Mouse (Mus musculus): ENCODE results near the gene Tmem150b. TPM values are rescaled to one million over a fixed set of nuclear protein-coding genes. Genes with fewer than 3 reads are reported as not detected.
A peak's percentile ranks its signal among the peaks of the same experiment; 100 is the strongest.

Gene Tmem150b
- polyA plus RNA-seq, 1 experiment from 2014 or later: 0.14 TPM

- Histone ChIP-seq H3K4me1 (no peaks in the 10 kb centered on the region), H3K27ac (replicated peaks) (no peak overlapping the region), H3K4me3 (no peak overlapping the region), H3K36me3 (replicated peaks) (peaks cover 61% of the 10 kb centered on the region), H3K9me3 (no peaks in the 10 kb centered on the region), H3K27me3 (replicated peaks; ENCODE audit: low read depth, poor library complexity, severe bottlenecking) (no peaks in the 10 kb centered on the region)
- DNase-seq (ENCODE audit: low spot score): no peak
- WGBS: 73% methylated on average over 6 of the region's 6 CpGs
These were observed 8.1 kb downstream of the Tmem150b start for GRCm38 (mm10) chr7:4716955-4717354.

GRCm38 (mm10) chr7:4712594-4712993, 12.5 kb downstream of the Tmem150b start:
- 82% methylated on average over 3 of the region's 3 CpGs for WGBS
- no peaks in the 10 kb centered on the region for H3K9me3 ChIP-seq
- no peak overlapping the region for H3K27ac ChIP-seq (replicated peaks)
- no peak overlapping the region for H3K4me3 ChIP-seq
- DNase-seq (ENCODE audit: low spot score): no peak
- H3K4me1 ChIP-seq: no peaks in the 10 kb centered on the region
- H3K27me3 ChIP-seq (replicated peaks; ENCODE audit: low read depth, poor library complexity, severe bottlenecking): no peaks in the 10 kb centered on the region
- peaks cover 99% of the 10 kb centered on the region for H3K36me3 ChIP-seq (replicated peaks)

DNA sequence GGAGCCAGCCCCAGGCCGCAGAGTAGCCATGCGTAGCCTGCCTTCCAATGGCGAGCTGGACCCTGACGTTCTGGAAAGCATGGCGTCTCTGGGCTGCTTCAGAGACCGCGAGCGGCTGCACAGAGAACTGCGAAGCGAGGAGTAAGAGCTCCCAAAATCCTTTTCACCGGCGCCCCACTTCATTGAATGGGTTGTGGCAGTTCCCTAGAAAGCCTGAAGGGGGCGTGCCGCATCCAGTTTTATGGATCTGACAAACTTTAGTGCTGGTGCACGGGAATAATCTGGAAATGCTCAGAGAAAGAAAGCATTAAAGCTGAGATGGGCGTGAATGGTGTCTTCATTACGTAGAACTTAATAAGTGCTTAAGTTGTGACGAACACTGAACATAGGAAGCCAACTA, 20.0 kb downstream of the Tmem150b start:
- peaks cover 93% of the 10 kb centered on the region for H3K36me3 ChIP-seq (replicated peaks)
- peaks cover 16% of the 10 kb centered on the region for H3K4me1 ChIP-seq
- H3K4me3 ChIP-seq: no peak overlapping the region
- DNase-seq (ENCODE audit: low spot score): peak; percentile 38
- no peaks in the 10 kb centered on the region for H3K27me3 ChIP-seq (replicated peaks; ENCODE audit: low read depth, poor library complexity, severe bottlenecking)
- H3K27ac ChIP-seq (replicated peaks): no peak overlapping the region
- 42% methylated on average over 18 of the region's 18 CpGs for WGBS
- no peaks in the 10 kb centered on the region for H3K9me3 ChIP-seq

GRCm38 (mm10) chr7:4703195-4703594, 21.9 kb downstream of the Tmem150b start:
- peaks cover 16% of the 10 kb centered on the region for H3K4me1 ChIP-seq
- no peak for DNase-seq (ENCODE audit: low spot score)
- H3K27me3 ChIP-seq (replicated peaks; ENCODE audit: low read depth, poor library complexity, severe bottlenecking): no peaks in the 10 kb centered on the region
- H3K4me3 ChIP-seq: no peak overlapping the region
- no peak overlapping the region; the same call in 1 of the 2 replicates for H3K27ac ChIP-seq (replicated peaks)
- H3K9me3 ChIP-seq: no peaks in the 10 kb centered on the region
- WGBS: 93% methylated on average over 7 of the region's 7 CpGs
- peaks cover 92% of the 10 kb centered on the region for H3K36me3 ChIP-seq (replicated peaks)

- peak; percentile 69 for DNase-seq (ENCODE audit: low spot score)
- WGBS: 34% methylated on average over 8 of the region's 8 CpGs
These were observed 22.7 kb downstream of the Tmem150b start for GRCm38 (mm10) chr7:4702334-4702733.

GRCm38 (mm10) chr7:4693004-4693403, 32.0 kb downstream of the Tmem150b start:
- H3K4me3 ChIP-seq: no peak overlapping the region
- no peak for DNase-seq (ENCODE audit: low spot score)
- WGBS: 93% methylated on average over 6 of the region's 6 CpGs
- H3K36me3 ChIP-seq (replicated peaks): peaks cover 57% of the 10 kb centered on the region
- H3K27me3 ChIP-seq (replicated peaks; ENCODE audit: low read depth, poor library complexity, severe bottlenecking): no peaks in the 10 kb centered on the region
- H3K27ac ChIP-seq (replicated peaks): no peak overlapping the region
- no peaks in the 10 kb centered on the region for H3K9me3 ChIP-seq
- peaks cover 17% of the 10 kb centered on the region for H3K4me1 ChIP-seq

More at GRCm38 (mm10) chr7:4702334-4702733, 22.7 kb downstream of the Tmem150b start:
- Histone ChIP-seq H3K9me3 (no peaks in the 10 kb centered on the region), H3K27me3 (replicated peaks; ENCODE audit: low read depth, poor library complexity, severe bottlenecking) (no peaks in the 10 kb centered on the region), H3K4me3 (peak overlapping the region; percentile 11; the same call in 1 of the 2 replicates), H3K27ac (replicated peaks) (peak overlapping the region; percentile 21), H3K36me3 (replicated peaks) (peaks cover 92% of the 10 kb centered on the region), H3K4me1 (peaks cover 16% of the 10 kb centered on the region)

DNA sequence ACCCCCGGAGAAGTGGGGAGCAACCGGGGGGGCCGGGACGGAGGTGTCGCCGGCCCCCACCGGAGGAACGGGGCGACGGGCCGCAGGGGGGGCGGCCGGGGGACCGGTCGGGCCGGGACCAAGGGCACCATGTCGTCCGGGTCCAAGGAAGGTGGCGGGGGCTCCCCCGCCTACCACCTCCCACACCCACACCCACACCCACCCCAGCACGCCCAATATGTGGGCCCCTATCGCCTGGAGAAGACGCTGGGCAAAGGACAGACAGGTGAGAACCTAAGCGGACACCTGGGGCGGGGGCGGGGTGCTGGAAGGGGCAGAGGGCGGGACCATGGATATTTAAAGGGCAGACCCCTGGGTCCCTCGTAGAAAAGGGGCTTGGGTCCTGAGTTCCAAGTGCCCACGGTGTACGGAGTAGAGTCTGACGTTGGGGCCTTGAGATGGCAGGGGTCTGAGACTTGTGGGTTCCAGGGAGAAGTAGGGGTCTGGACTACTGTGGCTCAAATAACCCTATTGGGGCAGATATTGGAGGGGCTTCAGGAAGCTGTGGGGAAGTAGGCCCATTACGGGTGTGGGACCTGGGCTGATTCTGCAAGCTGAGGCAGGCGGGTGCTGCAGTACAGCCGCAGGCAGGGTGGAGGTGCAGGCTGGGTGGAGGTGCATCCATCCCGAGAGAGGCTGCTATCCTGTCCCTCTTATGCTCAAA, 33.9 kb downstream of the Tmem150b start:
- no peaks in the 10 kb centered on the region for H3K9me3 ChIP-seq
- H3K36me3 ChIP-seq (replicated peaks): peaks cover 39% of the 10 kb centered on the region
- WGBS: 5% methylated on average over 35 of the region's 35 CpGs
- peak; percentile 43 for DNase-seq (ENCODE audit: low spot score)
- peak overlapping the region; percentile 98 for H3K4me3 ChIP-seq
- H3K27ac ChIP-seq (replicated peaks): peak overlapping the region; percentile 99
- peaks cover 17% of the 10 kb centered on the region for H3K4me1 ChIP-seq
- no peaks in the 10 kb centered on the region for H3K27me3 ChIP-seq (replicated peaks; ENCODE audit: low read depth, poor library complexity, severe bottlenecking)

- 0% methylated on average over 12 of the region's 18 CpGs for WGBS
- H3K4me3 ChIP-seq: peak within 1 kb of the TSS; percentile 98
- H3K27me3 ChIP-seq (replicated peaks; ENCODE audit: low read depth, poor library complexity, severe bottlenecking): no peaks in the 10 kb centered on the region
- H3K27ac ChIP-seq (replicated peaks): peak within 1 kb of the TSS; percentile 99
- H3K9me3 ChIP-seq: no peaks in the 10 kb centered on the region
- H3K4me1 ChIP-seq: peaks cover 17% of the 10 kb centered on the region
- peak; percentile 96 for DNase-seq (ENCODE audit: low spot score)
- H3K36me3 ChIP-seq (replicated peaks): peaks cover 32% of the 10 kb centered on the region
These were observed 34.7 kb downstream of the Tmem150b start, which contains the start of gene Brsk1 for GRCm38 (mm10) chr7:4690387-4690786. Gene Brsk1, plus strand, starts transcription at chr7:4690604.

GRCm38 (mm10) chr7:4684632-4685417, 40.2 kb downstream of the Tmem150b start, which contains the start of gene Hspbp1:
Gene Hspbp1, minus strand, starts transcription at chr7:4685068.
- Histone ChIP-seq H3K27me3 (replicated peaks; ENCODE audit: low read depth, poor library complexity, severe bottlenecking) (no peaks in the 10 kb centered on the region), H3K4me1 (peaks cover 8% of the 10 kb centered on the region), H3K27ac (replicated peaks) (peak within 1 kb of the TSS; percentile 83), H3K9me3 (no peaks in the 10 kb centered on the region), H3K36me3 (replicated peaks) (peaks cover 29% of the 10 kb centered on the region), H3K4me3 (peak within 1 kb of the TSS; percentile 83)
- DNase-seq (ENCODE audit: low spot score): peak; percentile 96
- under 1% methylated on average over 32 of the region's 32 CpGs for WGBS

GRCm38 (mm10) chr7:4684203-4684602, 40.8 kb downstream of the Tmem150b start:
- 3% methylated on average over 13 of the region's 13 CpGs for whole genome bisulfite sequencing
- Histone ChIP-seq H3K4me3 (peak overlapping the region; percentile 83), H3K27ac (replicated peaks) (peak overlapping the region; percentile 83), H3K9me3 (no peaks in the 10 kb centered on the region), H3K36me3 (replicated peaks) (peaks cover 31% of the 10 kb centered on the region), H3K4me1 (peaks cover 8% of the 10 kb centered on the region), H3K27me3 (replicated peaks; ENCODE audit: low read depth, poor library complexity, severe bottlenecking) (no peaks in the 10 kb centered on the region)
- DNase-seq (ENCODE audit: low spot score): no peak

DNA sequence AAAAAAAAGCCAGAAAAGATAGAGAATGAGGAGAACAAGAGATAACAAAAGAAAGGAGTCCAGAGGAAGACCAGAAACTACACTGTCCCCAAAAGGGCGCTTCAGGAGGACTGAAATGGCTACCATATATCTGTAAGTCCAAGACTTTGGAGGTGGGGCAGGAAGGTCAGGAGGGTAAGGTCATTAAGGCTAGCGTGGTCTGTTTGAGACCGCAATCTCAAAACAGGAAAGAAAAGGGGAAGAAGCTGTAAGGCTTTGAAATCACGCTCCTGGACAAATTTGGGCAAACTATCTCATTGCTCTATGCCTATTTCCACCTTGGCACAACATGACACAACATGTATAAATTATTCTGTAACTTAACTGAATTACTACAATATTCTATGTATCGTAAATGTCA, 41.7 kb downstream of the Tmem150b start:
- DNase-seq (ENCODE audit: low spot score): no peak
- WGBS: 87% methylated on average over 5 of the region's 5 CpGs
- peaks cover 8% of the 10 kb centered on the region for H3K4me1 ChIP-seq
- H3K27ac ChIP-seq (replicated peaks): no peak overlapping the region
- H3K36me3 ChIP-seq (replicated peaks): peaks cover 35% of the 10 kb centered on the region
- H3K9me3 ChIP-seq: no peaks in the 10 kb centered on the region
- H3K27me3 ChIP-seq (replicated peaks; ENCODE audit: low read depth, poor library complexity, severe bottlenecking): no peaks in the 10 kb centered on the region
- no peak overlapping the region for H3K4me3 ChIP-seq

GRCm38 (mm10) chr7:4675200-4675599, 49.8 kb downstream of the Tmem150b start:
- DNase-seq (ENCODE audit: low spot score): no peak

More at GRCm38 (mm10) chr7:4675200-4675599, 49.8 kb downstream of the Tmem150b start:
- Histone ChIP-seq H3K9me3 (no peaks in the 10 kb centered on the region), H3K4me3 (no peak overlapping the region), H3K27me3 (replicated peaks; ENCODE audit: low read depth, poor library complexity, severe bottlenecking) (no peaks in the 10 kb centered on the region), H3K36me3 (replicated peaks) (peaks cover 86% of the 10 kb centered on the region), H3K27ac (replicated peaks) (no peak overlapping the region), H3K4me1 (no peaks in the 10 kb centered on the region)
- WGBS: 92% methylated on average over 7 of the region's 7 CpGs

Measured in embryonic facial prominence, embryonic 10.5 days (tissue).